Mouse (Mus musculus) regulatory T cell (primary cell): ENCODE results near the gene Card14.

ENCODE experiments used
- in situ Hi-C: fragments of 300-600 bp; cut with MboI, MseI; formaldehyde crosslinking; loops from one replicate; pipeline ENCODE4 v1.15.1; 2025; ENCODE audit warnings: high pct_unique_total_duplicates

Gene Card14

GRCm38 (mm10) chr11:119300246-119300935, 7.2 kb upstream of the Card14 start:
- in situ Hi-C loops, result no loop called here

DNA sequence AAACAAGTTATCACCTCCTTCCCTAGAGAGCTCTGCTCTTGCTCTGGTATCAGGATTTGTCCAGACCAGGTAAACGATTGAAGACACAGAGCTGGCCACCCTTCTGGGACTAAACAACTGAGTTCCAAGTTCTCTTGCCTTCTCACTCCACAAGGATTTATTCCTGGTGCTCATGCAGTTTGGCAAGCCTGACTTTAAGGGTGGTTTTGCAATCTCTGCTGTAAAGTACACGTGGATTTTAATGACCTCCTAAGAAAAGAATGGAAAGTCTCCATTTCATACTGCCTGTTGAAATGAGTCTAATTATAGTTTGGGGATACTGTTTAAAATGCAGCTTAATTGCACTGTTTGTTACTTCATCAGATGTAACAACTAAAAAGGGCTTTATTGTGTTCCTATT, 6.6 kb upstream of the Card14 start:
- in situ Hi-C loops, result no loop called here

- in situ Hi-C loops, result no loop called here
Observed at GRCm38 (mm10) chr11:119304904-119305712, 2.5 kb upstream of the Card14 start.

GRCm38 (mm10) chr11:119306762-119307657, 558 bp upstream of the Card14 start:
- in situ Hi-C loops, result no loop called here

DNA sequence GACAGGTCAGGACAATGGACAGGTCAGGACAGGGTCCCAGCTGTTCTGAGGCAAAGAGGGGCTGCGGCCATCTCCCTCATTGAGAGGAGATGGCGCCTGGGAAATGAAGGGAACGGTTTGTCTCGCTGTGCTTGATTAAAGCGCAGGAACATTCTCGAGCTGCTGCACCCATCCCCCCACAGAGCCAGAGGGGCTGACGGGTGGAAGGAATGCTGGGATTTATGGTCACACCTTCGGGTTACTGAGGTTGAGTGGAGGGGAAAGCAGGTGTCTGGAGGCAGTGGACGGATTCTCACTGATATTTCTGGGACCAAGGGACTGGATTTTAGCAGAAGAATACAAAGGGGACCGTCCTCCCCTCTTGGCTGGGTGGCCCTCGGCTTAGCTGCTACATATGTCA, 348 bp downstream of the Card14 start:
- in situ Hi-C loops, result no loop called here

GRCm38 (mm10) chr11:119310621-119311020, 3.1 kb downstream of the Card14 start:
- in situ Hi-C loops, result no loop called here

DNA sequence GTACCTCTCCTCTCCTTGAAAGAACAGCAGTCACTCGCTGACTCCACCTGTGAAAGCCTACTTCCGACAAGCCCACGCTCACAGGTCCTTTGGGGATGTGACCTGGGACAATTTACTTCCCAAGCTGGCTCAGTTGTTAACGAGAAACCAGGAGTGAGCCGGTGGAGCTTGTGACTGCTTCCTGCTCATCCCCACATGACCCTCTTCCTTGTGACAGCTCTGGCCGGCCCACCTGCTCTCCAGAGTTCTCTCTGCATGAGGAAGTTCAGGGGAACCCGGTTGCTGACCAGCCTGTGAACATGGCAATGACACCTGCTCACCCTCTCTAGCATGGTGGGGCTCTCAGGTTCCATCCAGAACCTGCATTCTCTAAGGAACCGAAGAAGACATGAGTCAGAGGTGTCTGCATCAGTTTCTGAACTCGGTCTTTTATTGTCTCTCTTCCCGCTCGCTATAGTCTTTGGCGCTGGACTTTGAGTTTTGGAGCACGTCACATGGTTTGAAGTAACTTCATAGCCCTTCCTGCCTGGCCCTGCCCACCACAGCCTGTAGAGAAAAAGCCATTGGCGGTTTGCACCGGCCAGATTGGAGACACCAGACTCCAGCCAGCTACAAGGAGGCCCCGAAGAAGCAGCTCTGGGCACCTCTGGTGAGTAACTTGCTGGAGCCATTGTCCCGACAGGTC, 6.8 kb downstream of the Card14 start:
- in situ Hi-C loops, result no loop called here

- in situ Hi-C loops, result no loop called here
Observed at GRCm38 (mm10) chr11:119316720-119317119, 9.2 kb downstream of the Card14 start.

GRCm38 (mm10) chr11:119322521-119322920, 15.0 kb downstream of the Card14 start:
- in situ Hi-C loops, result no loop called here

DNA sequence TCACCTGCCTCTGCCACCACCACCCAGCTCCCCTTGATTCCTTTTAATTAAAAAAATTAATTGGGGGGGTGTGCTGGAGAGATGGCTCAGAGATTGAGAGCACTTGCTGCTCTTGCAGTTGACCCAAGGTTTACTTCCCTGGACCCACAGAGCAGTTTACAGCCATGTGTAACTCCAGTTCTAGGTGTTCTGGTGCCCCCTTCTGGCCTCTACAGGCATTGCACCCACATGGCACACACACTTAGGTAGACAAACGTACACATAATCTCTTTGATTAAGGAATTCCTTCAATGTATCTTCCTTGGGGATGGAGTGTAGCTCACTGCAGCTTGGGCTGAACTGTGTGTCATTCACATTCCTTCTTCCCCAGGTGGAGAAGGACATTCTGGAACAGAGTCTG, 17.5 kb downstream of the Card14 start:
- in situ Hi-C loops, result no loop called here

GRCm38 (mm10) chr11:119330592-119330991, 23.0 kb downstream of the Card14 start:
- in situ Hi-C loops, result loop anchor here (5.0 kb wide), 1 partner anchor 77 kb away; no protein-coding TSS in a partner anchor

DNA sequence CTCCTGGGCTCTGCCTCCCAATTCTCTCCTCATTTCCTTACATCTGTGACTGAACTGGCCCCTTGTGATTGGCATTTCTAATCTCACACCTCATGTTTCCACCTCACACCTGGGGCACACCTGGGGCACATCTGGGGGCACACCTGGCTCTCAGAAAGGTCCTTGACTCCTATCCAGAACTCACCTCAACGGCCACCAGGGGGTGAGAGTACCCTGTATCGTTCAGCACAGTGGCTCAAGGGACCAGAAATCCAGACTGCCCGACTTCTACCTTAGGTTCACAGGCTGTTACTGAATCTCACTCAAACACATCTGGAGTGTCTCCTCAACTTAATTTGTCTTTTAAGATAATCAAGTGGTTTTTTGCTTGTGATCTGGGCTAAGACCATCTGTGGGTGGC, 24.4 kb downstream of the Card14 start:
- in situ Hi-C loops, result loop anchor here (5.0 kb wide), 1 partner anchor 75 kb away; no protein-coding TSS in a partner anchor

GRCm38 (mm10) chr11:119338271-119339059, 30.9 kb downstream of the Card14 start:
- in situ Hi-C loops, result no loop called here

- in situ Hi-C loops, result no loop called here
Observed at GRCm38 (mm10) chr11:119339179-119339578, 31.6 kb downstream of the Card14 start.

- in situ Hi-C loops, result no loop called here
Observed at GRCm38 (mm10) chr11:119339637-119340036, 32.1 kb downstream of the Card14 start.

DNA sequence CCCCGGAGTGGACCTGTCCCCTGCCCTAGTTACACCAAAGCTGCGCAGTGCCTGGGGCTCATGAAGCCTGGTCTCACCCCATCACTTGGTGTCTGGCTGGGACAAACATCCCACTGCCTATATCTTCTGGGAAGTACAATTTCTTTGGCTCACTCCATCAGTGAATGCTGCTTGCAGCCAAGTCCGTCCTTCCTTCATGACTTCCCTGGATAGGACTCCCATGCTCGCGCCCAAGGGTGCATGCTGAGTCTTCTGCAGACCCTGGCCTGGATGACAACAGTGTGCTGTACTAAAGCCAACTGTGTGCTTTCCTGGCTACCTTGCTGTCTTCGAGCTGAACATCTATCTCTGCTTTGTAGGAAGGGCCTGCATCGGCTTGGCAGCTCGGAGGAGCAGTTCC, 36.6 kb downstream of the Card14 start:
- in situ Hi-C loops, result no loop called here

DNA sequence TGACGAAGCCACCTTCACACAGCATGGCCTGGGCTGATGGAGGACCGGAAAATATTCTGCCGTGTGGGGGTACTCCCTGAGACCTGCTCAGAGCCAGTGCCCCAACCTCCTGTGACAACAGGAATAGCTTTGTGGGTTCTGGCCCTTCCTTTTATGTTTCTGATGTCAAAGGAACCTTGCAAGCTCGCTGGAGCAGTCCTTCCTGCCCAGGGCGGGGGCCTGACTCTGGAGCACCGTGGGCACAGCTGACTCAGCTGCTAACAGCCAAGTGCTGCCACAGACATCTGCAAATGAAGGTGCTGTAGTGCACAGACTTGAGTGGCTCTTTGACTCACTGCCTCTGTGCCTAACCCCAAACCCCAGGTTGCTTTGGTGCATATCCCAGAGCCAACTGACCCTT, 37.3 kb downstream of the Card14 start:
- in situ Hi-C loops, result no loop called here

DNA sequence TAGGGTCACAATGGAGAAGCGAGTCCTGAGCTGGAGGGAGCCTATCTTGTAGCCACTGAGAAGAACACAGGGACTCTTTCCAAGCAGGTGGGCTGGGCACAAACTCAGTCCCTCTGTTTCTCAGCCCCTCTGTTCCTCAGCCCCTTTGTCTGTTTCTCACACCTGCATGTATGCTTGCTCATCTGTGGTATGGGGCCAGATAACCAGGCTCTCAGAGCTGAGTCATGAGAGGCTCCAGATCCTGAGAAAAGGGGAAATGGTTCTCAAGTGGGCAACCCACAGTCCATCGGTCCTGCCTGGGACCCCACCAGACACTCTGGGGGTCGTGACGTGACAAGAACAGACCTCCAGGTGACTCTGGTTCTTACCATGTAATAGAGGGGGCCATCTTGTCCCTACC, 39.6 kb downstream of the Card14 start:
- in situ Hi-C loops, result no loop called here

DNA sequence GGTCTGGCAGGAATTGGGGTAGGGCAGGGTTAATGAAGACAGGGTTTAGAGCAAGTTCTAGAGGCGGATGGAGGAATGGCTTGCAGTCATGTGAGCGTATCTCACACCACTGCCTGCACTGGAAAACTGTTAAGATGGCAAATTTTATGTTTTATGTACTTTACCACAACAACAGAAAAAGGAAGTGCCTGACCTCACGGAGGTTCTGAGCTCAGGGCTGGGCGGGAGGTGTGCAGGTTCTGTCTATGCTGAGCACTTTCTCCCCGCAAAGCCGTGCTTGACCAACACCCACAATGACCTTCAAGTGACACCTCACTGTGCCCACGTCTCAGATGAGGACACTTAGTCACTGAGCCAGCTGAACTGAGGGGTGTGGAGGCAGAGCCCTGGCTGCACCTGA, 44.5 kb downstream of the Card14 start:
- in situ Hi-C loops, result no loop called here

- in situ Hi-C loops, result no loop called here
Observed at GRCm38 (mm10) chr11:119353946-119354345, 46.4 kb downstream of the Card14 start.
